Mouse (Mus musculus): ENCODE results near the gene Nsun2.

DNA sequence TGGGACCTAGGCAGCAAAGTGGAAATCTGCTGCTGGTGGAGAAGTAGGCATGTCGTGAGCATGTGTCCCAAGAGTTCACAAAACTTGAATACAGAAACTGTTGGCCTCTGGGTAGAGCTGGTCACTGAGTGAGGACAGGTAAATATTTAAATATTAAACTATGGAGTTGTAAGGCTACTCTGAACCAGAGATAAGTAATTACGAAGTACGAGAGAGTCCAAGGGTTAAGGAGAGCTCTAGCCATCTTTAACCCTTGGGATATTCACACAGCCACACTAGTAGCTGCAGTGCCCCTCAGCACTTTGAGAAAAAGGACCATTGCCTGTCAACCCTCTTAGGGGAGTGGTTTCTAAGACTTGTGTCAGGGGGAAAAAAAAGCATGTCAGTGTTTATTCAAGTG, 102.8 kb downstream of the Nsun2 start:
- no peak for TF ChIP-seq CTCF (IDR thresholded peaks at IDR 0.05; ENCODE audit: low read depth)
- TF ChIP-seq EP300 (IDR thresholded peaks at IDR 0.05; ENCODE audit: low read depth) = no peak
